Mouse (Mus musculus) megakaryocyte, embryonic 14.5 days (primary cell): ENCODE results near the gene Tal1.

ENCODE experiments used
- FLI1 ChIP-seq: IDR thresholded peaks from 2 replicates; pipeline ENCODE4 v1.6.1; 2012; ENCODE audit warnings: low read length, inconsistent platforms, mixed read lengths
- GATA1 ChIP-seq: IDR thresholded peaks from 3 replicates; pipeline ENCODE4 v1.6.1; 2012; ENCODE audit warnings: mixed read lengths, low read length, inconsistent platforms, borderline replicate concordance

DNA sequence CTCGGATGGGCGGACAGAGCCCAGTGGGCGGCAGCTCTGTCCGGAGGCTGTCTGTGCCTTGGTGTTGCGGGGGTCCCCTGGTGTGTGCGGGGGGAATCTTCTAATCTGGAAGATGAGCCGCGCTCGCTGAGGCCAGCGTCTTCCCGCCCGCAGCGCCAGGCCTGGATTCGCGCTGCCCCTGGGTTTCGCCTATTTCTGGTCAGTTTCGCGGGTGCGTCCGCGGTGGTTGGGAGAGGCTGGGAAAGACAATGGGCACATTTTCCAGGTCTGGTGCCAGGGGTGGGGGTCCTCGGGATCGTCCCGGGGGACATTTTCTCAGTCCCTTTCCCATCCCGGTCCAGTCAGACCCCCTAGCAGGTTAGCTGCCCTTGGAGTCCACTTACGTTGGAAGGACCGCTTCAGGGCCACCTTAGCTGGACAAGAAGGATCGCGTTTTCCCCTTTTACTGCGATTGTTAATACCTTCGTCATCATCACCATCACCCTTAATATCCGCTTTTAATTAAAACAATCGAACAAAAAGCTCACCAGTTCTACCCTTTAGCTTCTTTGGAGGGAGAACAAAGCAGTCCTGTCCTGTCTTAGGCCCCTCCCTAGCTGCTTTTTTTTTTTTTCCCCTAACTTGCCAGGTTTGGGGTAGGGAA, 1.6 kb downstream of the Tal1 start:
- TF ChIP-seq GATA1 (no peak), FLI1 (no peak)
